Mouse (Mus musculus) CD4-positive helper T cell, adult 2 months (primary cell): ENCODE measurements at regions not wholly inside any gene's neighbourhood (a gene's known extent, or its start where the extent isn't known, plus 50 kb on each side); places are given as distances from the start of the nearest gene placed in this dataset.
"Not testable (repeated sequence)": the region's sequence is repeated elsewhere in the genome, so short reads cannot be mapped to it uniquely, and the experiment has no call there.

Experiments
- DNase-seq: peaks from one replicate; pipeline ENCODE4 v3.0.0-alpha.2; 2012; ENCODE audit warnings: low read depth, missing footprints, low spot score

DNA sequence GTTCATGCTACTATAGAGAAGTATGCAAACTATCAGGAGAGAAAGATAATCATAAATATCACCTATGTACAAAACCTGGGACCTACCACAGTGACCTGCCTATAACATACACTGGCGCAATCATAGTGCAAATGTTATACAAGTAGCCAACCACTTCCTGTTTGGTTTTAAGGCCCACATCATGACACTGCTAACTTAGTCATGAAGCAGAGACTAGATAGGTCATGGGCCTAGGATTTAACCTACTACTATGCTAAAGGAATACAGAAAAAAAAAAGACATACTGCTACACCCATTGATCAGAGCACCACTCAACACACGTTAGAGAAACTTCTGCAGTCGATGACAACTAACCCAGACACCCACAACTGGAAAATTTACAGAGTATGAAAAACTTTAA is 498.6 kb upstream of the Acvr2a start:
- peak; percentile 54 for DNase-seq

DNA sequence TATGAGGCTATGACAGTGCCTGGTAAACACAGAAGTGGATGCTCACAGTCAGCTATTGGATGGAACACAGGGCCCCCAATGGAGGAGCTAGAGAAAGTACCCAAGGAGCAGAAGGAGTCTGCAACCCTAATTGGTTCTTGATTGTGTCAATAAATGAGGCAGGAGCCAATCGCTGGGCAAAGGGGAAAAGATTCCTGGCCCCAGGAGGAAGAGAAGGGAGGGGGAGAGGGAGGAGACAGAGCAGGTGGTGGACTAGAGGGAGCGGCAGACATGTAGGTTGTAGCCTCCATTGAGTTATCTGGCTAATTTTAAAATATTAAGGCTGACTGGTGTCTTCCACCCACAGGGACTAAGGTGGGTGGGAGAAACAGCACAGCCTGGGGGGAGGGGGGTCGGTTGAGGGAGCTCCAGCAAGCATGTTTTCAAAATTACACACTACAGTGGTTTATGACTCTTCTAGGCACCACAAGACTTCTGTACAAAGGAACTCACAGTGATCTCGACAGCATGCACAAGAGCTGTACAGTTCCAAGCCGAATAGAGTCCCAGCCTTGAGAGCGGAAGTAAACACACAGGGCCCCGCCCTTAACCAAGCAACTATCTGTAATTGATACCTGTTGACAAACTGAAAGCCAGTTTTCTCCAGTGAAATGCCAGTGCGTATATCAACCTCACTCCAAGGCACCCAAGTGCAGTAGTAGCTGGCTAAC is 497.6 kb upstream of the Acvr2a start:
- DNase-seq: peak; percentile 37

DNA sequence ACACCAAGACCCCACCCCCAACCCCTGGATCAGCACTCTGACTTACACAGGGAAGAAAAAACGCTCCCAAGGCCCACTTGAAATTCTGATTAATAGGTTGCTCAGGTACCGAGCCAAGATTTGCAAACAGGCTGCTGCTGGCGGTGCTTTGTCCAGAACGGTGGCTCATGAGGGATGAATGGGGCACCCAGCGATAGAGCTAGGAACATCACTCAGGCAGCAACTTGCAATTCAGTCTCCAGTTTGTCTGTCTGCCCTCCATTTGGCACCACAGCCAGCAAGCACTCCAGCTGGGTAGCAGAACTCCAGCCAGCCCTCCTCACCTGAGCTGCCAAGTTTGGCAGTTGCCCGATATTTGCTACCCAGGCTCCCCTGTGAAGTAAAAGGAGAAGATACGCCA is 496.1 kb upstream of the Acvr2a start:
- DNase-seq: no peak

- DNase-seq: no peak
These were observed 495.4 kb upstream of the Acvr2a start for GRCm38 (mm10) chr2:48318384-48319030.

- DNase-seq: no peak
These were observed 492.4 kb upstream of the Acvr2a start for GRCm38 (mm10) chr2:48321471-48321870.

DNA sequence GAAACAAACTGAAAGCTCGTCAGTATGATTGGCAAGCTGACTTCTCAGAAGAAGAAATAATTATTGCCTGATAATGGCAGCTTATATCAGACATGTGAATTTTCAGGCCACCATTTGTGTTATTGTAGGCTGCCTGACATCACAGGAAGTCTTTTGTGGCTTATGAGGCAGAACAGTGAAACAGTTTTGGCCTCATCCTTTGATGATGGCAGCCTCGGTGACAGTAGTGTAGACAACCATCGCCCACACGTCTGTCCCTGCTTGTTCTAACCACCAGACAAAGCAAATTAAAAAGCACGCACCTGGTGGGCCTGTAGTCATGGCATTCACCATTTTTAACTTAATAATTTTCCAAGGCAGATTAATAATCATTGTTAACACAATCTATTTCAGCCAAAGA is 491.6 kb upstream of the Acvr2a start:
- peak; percentile 87 for DNase-seq

DNA sequence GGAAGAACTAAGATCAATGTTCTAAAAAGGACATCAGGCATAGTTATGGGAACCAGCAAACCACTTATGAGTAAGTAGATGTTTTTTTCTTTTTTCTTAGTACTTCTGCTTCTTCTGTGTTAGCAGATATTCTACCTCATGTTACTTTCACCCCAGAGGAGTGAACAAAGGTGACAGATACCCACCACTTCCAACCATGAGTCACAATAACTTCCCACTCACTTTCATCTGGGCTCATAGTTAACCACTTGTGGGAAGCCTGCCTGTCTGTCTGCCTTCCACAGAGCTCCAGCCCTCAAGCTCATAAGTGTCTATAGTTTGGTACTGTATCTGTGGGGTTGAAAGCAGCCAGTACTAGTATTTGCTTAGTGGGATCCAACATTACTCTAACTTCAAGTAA is 485.7 kb upstream of the Acvr2a start:
- DNase-seq: peak; percentile 66

DNA sequence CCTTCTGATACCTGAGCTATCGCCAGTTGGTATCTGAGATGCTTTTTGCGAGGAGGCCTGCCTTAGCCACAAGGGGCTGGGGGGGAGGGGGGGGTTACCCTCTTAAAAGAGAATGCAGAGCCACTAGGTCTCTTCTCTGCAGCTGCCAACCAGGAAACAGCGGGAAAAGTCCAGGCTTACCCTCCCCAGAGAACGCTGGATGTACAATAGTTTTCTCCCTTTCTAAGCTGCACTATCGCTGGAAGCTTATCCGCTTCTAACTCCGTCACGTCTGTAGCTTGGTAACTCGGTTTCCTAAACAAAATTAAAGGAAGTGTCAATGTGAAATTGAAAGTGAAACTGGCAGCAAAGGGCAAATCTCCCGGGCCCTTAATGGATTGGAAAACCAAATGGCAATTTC is 481.1 kb upstream of the Acvr2a start:
- peak; percentile 73 for DNase-seq

DNA sequence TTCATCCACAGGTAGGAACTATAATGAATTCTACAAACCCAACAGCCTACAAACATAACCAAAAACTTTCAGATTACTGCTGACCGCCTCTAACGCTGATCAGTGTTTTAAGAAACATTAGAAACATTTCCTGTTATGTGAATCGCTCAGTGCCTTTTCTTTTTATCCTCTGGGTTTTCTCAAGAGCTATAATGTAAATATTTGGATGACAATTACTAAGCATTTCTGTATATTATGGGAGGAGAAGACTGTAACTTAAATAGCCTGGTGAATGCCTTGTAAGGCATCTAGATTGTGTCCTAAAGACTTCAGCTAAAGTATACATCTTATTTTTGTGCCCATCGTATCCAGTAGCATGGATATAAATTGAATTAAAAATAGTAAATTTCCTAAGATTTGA is 465.9 kb upstream of the Acvr2a start:
- no peak for DNase-seq

- DNase-seq: peak; percentile 26
These were observed 464.1 kb upstream of the Acvr2a start for GRCm38 (mm10) chr2:48349794-48350193.

DNA sequence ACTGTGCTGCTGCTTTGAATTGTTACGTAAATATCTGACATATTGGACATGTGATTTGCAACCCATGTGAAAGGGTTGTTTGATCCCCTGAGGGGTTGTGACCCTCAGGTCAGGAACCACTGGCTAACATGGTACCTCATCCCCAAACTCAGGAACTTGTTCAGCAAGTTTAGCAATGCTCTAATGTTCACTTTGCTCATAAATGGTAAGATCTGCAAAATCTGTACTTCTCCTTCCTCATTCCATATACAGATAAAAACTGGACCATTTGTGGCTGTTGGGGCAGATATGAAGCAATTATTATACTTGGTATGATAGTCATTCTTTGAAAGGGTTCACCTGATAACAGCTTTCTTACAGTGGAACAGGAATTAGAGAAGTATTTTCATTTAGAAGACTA is 463.7 kb upstream of the Acvr2a start:
- no peak for DNase-seq

DNA sequence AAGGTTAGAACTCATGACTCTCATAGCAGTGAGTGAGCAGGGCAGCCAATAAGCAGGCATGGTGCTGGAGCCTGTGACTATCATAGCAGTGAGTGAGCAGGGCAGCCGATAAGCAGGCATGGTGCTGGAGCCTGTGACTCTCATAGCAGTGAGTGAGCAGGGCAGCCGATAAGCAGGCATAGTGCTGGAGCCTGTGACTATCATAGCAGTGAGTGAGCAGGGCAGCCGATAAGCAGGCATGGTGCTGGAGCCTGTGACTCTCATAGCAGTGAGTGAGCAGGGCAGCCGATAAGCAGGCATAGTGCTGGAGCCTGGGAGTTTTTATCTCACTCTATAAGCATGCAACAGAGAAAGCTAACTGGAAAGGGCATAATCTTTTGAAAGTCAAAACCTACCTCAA is 442.3 kb upstream of the Acvr2a start:
- DNase-seq: not testable (repeated sequence)

DNA sequence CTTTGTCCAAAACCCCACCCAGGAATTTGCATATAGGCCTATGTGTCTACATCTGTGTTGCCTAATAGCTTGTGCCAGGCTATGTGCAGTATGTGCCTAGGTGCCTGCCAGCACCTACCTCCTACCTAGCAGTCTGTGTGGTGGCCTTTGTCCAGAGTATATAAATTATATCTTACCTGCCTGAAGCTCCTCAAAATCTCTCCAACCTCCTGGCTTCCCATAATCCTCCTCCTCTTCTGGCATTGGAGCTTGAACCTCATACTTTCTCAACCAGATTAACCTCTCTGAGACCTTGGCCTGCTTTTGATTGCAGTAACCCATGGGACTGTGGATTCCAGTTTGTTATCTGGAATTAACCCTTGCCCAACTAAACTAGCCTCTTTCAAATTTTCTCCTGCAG is 440.8 kb upstream of the Acvr2a start:
- no peak for DNase-seq

GRCm38 (mm10) chr2:48374302-48374701 is 439.6 kb upstream of the Acvr2a start:
- peak; percentile 24 for DNase-seq

DNA sequence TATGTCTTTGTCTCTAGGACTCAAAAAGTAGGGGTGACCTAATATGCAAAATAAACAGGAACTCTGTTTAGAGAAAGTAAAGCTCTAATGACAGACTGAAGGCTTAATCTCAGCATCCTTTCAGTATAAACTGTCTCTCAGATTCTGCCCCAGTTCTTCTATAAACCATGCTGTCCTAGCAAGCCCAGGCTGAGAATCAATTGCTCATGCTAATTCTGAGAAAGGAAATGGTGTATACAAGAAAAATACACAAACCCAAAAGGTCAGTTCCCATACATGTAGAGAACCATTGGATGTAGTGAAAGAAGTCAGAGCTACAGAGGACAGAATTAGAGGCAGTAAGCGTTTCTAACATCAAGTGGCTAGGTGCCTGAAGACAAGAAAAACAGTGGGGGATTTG is 435.7 kb upstream of the Acvr2a start:
- DNase-seq: no peak

GRCm38 (mm10) chr2:48378749-48379148 is 435.2 kb upstream of the Acvr2a start:
- no peak for DNase-seq

DNA sequence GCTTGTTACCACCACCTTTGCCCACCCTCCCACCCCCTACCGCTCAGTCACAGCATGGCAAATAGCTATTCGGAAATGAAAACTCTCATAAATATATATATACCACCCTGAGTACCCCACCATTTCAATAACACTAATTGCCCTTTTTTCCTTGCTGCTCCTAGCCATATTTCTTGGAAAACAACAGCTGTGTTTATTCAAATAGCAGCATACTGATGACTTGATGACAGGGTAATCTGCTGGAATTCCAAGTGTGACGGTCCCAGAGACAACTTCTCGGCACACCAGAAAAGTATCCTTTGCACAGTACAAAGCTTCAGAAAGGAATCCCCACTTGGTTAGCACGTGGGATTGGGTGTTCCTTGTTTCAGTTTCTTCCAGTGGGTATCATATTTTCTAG is 433.8 kb upstream of the Acvr2a start:
- no peak for DNase-seq

- DNase-seq: no peak
These were observed 433.1 kb upstream of the Acvr2a start for GRCm38 (mm10) chr2:48380786-48381185.

- peak; percentile 58 for DNase-seq
These were observed 432.3 kb upstream of the Acvr2a start for GRCm38 (mm10) chr2:48381481-48382075.

DNA sequence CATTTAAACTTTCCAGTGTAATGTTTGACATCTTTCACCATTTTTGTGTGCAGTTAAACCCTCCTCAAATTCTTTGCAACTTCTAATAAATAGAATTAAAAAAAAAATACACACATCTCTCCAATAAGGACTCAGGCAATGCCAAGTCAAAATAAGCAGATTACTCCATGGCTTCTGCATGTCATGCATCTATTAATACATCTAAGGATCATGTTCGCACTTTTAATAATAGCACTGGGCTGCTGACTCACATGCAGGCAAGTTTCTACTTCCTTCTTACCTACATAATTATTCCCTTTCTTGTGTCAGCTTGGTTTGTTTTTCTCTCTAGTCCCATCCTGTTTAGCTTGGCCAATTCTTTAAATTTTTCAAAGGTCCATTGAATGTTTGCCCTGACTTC is 415.4 kb upstream of the Acvr2a start:
- no peak for DNase-seq

DNA sequence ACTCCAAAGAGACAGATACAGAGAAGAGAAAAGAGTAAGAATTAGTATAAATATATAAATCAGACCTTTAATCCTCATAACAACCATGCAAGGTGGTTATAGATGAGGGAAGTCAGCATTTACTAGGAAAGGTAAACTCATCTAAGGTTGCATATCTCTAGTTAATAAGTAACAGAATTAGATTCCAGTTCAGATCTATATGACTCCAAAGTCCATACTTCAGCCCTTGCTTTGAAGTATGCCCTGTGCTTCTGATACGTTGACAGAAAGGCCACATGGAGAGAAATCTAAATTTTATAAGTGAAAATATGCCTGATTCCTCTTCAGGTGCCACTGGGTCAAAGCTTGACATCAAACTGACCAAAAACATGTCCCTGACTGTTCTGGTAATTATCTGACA is 414.7 kb upstream of the Acvr2a start:
- no peak for DNase-seq

DNA sequence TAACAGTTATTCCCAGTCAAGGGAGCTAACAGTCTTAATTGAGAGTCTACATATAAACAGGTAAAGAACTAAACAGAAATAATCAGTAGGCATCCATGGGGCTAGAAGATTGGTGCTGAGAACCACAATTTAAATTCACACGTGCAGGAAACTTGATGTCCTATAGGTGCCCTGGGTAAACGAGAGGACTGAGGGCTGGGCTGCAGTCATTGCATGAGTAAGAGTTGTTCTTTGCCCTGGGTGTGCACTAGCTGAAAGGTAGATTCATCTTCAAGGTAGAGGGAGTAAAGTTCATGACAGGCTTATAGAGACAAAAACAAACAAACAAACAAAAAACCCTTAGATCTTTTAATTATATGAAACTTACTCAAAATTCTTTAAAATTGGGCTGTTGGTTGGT is 411.1 kb upstream of the Acvr2a start:
- no peak for DNase-seq

- DNase-seq: no peak
These were observed 409.4 kb upstream of the Acvr2a start for GRCm38 (mm10) chr2:48404460-48404859.
